9 mouse cellular contexts compared by ENCODE assay signal in genomic region chr2:128714724-128715241, GRCm38 (mm10). TPM values are rescaled to one million over a fixed set of nuclear protein-coding genes. Genes with fewer than 3 reads are reported as not detected.
DNase-seq lines count a peak whose midpoint lies in the region; ATAC-seq and TF ChIP-seq lines count a peak whose summit lies in the region.
"Had no signal": no experiment of that assay in that cellular context is flagged by ENCODE, and none has a peak within 500 bp of the region (broad histone marks: within the 10 kb centered on the region; RNA-seq: fewer than 3 reads in every experiment).

No protein-coding gene starts in this region.

- no peaks in the 10 kb centered on the region for H3K9me3 ChIP-seq in neural tube, embryonic 15.5 days (replicated peaks)

- no peaks in the 10 kb centered on the region for H3K36me3 ChIP-seq in neural tube, embryonic 15.5 days
- no peaks in the 10 kb centered on the region for H3K36me3 ChIP-seq in kidney, adult 2 months (ENCODE audit: control insufficient read depth, insufficient read depth, low read length)

- H3K9ac ChIP-seq in neural tube, embryonic 15.5 days (replicated peaks) = no peak overlapping the region

- H3K4me1 ChIP-seq in neural tube, embryonic 15.5 days = peaks cover 15% of the 10 kb centered on the region; the same call in 1 of the 2 replicates
- peaks cover 54% of the 10 kb centered on the region for H3K4me1 ChIP-seq in kidney, adult 2 months (ENCODE audit: control insufficient read depth, insufficient read depth, low read length)

- 61% methylated on average over 7 of the region's 7 CpGs for WGBS in neural tube, embryonic 15.5 days
- WGBS in kidney, adult 2 months = 29% methylated on average over 7 of the region's 7 CpGs

- no peak overlapping the region for H3K4me3 ChIP-seq in neural tube, embryonic 15.5 days (replicated peaks)
- no peak overlapping the region for H3K4me3 ChIP-seq in kidney, adult 2 months (ENCODE audit: insufficient read depth, low read depth, low read length)

- peak; percentile 56 for DNase-seq in neural tube, embryonic 10.5 days (ENCODE audit: extremely low spot score, low spot score)
- peak; percentile 83 for DNase-seq in kidney, adult 2 months
- peak; percentile 31 for DNase-seq in liver
- no peak for DNase-seq in adrenal gland, postnatal 4 days (ENCODE audit: low spot score in 2 of 2)
- DNase-seq in spleen, adult 12 weeks (ENCODE audit: low spot score) = no peak
- DNase-seq in left cerebral cortex, postnatal 10 days (ENCODE audit: extremely low spot score in 1 of 2, low spot score in 2 of 2) = no peak
- DNase-seq: heart, postnatal 14 days had no signal

- no peaks in the 10 kb centered on the region for H3K27me3 ChIP-seq in neural tube, embryonic 15.5 days (replicated peaks)
- no peaks in the 10 kb centered on the region for H3K27me3 ChIP-seq in kidney, adult 2 months (replicated peaks; ENCODE audit: control insufficient read depth, insufficient read depth, low read length)

- intact Hi-C loops in left cerebral cortex, postnatal 10 days (cut with DNase I) = no loop called here

- no peak for TF ChIP-seq POLR2A in kidney, adult 2 months (IDR thresholded peaks at IDR 0.05; ENCODE audit: low read depth, low read length)

- H3K27ac ChIP-seq in neural tube, embryonic 15.5 days (replicated peaks) = no peak overlapping the region
- peak overlapping the region; percentile 95 for H3K27ac ChIP-seq in kidney, adult 2 months (ENCODE audit: insufficient read depth, low read depth, low read length)

- no peak for ATAC-seq in neural tube, embryonic 15.5 days (ENCODE audit: low FRiP score)
- no peak for ATAC-seq in monocyte, adult 5-6 weeks (replicated peaks; ENCODE audit: insufficient number of reproducible peaks, low FRiP score, low TSS enrichment, poor library complexity, severe bottlenecking)

- H3K4me2 ChIP-seq in neural tube, embryonic 15.5 days = no peak overlapping the region

- TF ChIP-seq CTCF in kidney, adult 2 months (conservative IDR thresholded peaks at IDR 0.05; ENCODE audit: insufficient read depth, insufficient read length, low read depth, low read length) = no peak

RNA-seq across cellular contexts. Expression of gene Mertk, which starts 16.0 kb away (rescaled TPM):
- 2.2 and 3.1 TPM in 2 replicates for polyA plus RNA-seq in neural tube, embryonic 15.5 days (2015; fragmentation: Nextera tagmentation; extraction: Ambion mirVana)
- 12.4 and 13.3 TPM in 2 replicates for polyA plus RNA-seq in kidney, adult 2 months (2012; rRNA removed)
- total RNA-seq in adrenal gland, postnatal 4 days (2021) = 10 to 100 TPM; 15.5 to 16.8 TPM
- total RNA-seq in left cerebral cortex, postnatal 10 days (2021) = 10 to 100 TPM; 10.4 to 23.6 TPM
- not detected in 3 replicates for total RNA-seq in monocyte, adult 5-6 weeks (2017)

RNA-seq across cellular contexts. Expression of gene Anapc1, which starts 27.6 kb away (rescaled TPM):
- 34.2 and 40.9 TPM in 2 replicates for polyA plus RNA-seq in neural tube, embryonic 15.5 days (2015; fragmentation: Nextera tagmentation; extraction: Ambion mirVana)
- polyA plus RNA-seq in kidney, adult 2 months (2012; rRNA removed) = 32.2 and 40.6 TPM in 2 replicates
- 100 to 1,000 TPM in 1 of 2 experiments, 10 to 100 TPM in 1; 96.7 to 103 TPM for total RNA-seq in adrenal gland, postnatal 4 days (2021)
- total RNA-seq in left cerebral cortex, postnatal 10 days (2021) = 10 to 100 TPM; 71.4 to 80.0 TPM
- total RNA-seq in monocyte, adult 5-6 weeks (2017) = 71.5 to 134 TPM (median 78.9 TPM) in 3 replicates

Comparison
In these comparisons a context has a peak if more than half of its experiments do, and no peak if none do; other contexts are left out.
1. DNase-seq: peak in neural tube, embryonic 10.5 days (single experiment), kidney, adult 2 months (single experiment) and liver (single experiment); none in adrenal gland, postnatal 4 days (0 of 2), spleen, adult 12 weeks (single experiment) and left cerebral cortex, postnatal 10 days (0 of 2).
2. RNA of gene Mertk, which starts 16.0 kb away (total RNA-seq): 10.4 to 23.6 TPM in left cerebral cortex, postnatal 10 days and 15.5 to 16.8 TPM in adrenal gland, postnatal 4 days; not detected in monocyte, adult 5-6 weeks; every median in the first group is over 10 times any median in the second.